Mouse (Mus musculus) olfactory bulb, adult 2 months (tissue): ENCODE data around the gene Acvrl1. TPM values are rescaled to one million over a fixed set of nuclear protein-coding genes. Genes with fewer than 3 reads are reported as not detected.

ENCODE experiments used
- H3K27ac ChIP-seq: fragments of 200-500 bp; 2 replicates; pipeline ENCODE4 v1.5.1; 2012; ENCODE audit warnings: low read depth, low read length; ENCODE audit not compliant: insufficient read depth
- H3K4me1 ChIP-seq: fragments of 200-500 bp; 2 replicates; pipeline ENCODE4 v1.6.1; 2012; ENCODE audit warnings: low read length; ENCODE audit not compliant: control insufficient read depth, insufficient read depth
- H3K4me3 ChIP-seq: fragments of 200-500 bp; 2 replicates; pipeline ENCODE4 v1.5.1; 2012; ENCODE audit warnings: mild to moderate bottlenecking, low read depth, low read length, moderate library complexity; ENCODE audit not compliant: insufficient read depth
- CTCF ChIP-seq: fragments of 200-500 bp; IDR thresholded peaks from 2 replicates; pipeline ENCODE4 v1.5.1; 2012; ENCODE audit warnings: low read depth, mild to moderate bottlenecking, low read length, moderate library complexity; ENCODE audit not compliant: insufficient read depth
- POLR2A ChIP-seq: fragments of 200-500 bp; IDR thresholded peaks from 2 replicates; pipeline ENCODE4 v1.6.1; 2012; ENCODE audit warnings: mild to moderate bottlenecking, low read depth, low read length, moderate library complexity; ENCODE audit not compliant: insufficient read depth
- WGBS: fragments of 180-500 bp; shearing (Covaris S2); methylation state at CpG from one replicate; pipeline ENCODE4 v1.1.7; 2018; 5-methylcytosine and 5-hydroxymethylcytosine counted together
- polyA plus RNA-seq: library from polyadenylated mRNA; stranded (reverse); fragments of >200 nt; gene quantifications from 2 replicates; pipeline ENCODE4 v1.2.4, GENCODE M21; 2012; ENCODE audit warnings: low replicate concordance; ENCODE audit not compliant: missing spikeins, insufficient read depth, insufficient read length

The Acvrl1 gene
- polyA plus RNA-seq, 1 experiment: not detected

DNA sequence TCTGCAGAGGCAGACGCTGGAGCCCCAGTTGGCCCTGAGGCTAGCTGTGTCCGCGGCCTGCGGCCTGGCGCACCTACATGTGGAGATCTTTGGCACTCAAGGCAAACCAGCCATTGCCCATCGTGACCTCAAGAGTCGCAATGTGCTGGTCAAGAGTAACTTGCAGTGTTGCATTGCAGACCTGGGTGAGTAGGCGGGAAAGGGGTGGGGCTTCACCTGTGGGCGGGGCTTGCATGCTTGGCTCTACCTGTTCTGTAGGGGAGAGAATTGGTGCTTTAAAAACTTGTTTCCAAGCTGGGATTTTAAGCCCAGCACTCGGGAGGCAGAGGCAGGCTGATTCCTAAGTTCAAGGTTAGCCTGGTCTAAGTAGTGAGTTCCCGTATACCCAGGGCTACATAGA is 9.1 kb downstream of the Acvrl1 start:
- Histone ChIP-seq H3K4me1 (peaks cover 10% of the 10 kb centered on the region), H3K4me3 (no peak overlapping the region), H3K27ac (no peak overlapping the region)
- TF ChIP-seq CTCF: no peak
- TF ChIP-seq POLR2A: no peak
- 86% methylated on average over 11 of the region's 11 CpGs for WGBS

DNA sequence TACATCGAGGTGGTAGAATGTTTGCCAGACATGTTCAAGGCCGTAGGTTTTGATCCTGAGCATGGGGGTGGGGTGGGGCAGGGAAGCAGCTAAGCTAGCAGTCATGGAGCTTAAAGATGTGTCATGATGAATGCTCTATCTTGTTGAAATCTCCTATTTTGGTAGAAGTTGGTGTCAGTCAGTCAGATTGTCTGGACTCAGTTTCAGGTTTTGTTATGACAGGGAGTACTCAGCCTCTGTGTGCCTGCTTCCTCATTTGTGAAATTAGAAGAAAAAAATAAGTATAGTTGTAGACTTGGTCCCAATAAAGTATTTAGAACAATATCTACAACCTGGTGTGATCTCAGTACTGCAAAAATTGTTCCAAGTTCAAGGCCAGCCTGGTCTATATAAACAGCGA is 10.4 kb downstream of the Acvrl1 start:
- 86% methylated on average over 3 of the region's 3 CpGs for WGBS
- TF ChIP-seq CTCF (no peak), POLR2A (no peak)
- no peak overlapping the region for H3K4me3 ChIP-seq
- peaks cover 20% of the 10 kb centered on the region for H3K4me1 ChIP-seq
- H3K27ac ChIP-seq: no peak overlapping the region

DNA sequence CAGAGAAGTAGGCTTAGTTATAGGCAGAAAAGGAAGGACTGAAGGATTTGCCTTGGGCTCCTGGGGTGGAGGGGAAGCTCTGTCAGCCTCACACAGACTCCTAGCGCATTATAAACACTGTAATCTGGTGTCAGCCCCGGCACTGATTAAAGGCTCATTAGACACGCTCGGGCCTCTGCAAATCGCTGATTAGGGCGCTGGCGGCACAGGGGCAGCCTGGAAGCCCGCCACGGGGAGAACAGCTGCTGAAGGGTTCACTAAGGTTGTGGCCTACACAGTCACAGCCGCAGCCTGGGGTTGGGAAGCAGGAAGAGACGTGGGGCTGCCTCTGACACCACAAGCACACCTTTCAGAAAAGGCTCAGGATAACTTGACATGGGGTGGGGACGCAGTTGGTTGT is 11.6 kb downstream of the Acvrl1 start:
- peaks cover 21% of the 10 kb centered on the region for H3K4me1 ChIP-seq
- no peak overlapping the region for H3K4me3 ChIP-seq
- TF ChIP-seq POLR2A (no peak), CTCF (no peak)
- no peak overlapping the region for H3K27ac ChIP-seq
- 15% methylated on average over 12 of the region's 12 CpGs for WGBS

DNA sequence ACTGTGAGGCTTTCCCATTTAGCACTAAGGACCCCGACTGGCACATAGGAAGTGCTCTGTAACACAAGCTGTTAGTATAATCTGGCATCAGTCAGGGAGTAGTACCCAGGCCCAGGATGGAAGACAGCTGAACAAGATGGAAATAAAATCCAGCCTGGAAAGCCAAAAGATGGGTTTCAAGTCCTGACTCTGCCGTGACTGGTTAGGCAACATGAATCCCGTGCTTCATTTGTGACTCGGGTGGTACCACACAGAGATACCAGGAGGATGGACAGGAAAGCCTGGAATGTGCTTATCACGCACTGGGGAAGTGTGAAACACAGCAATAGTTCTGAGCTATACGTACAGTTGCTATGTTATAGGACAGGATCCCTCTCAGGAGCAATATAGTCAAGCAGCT is 12.3 kb downstream of the Acvrl1 start:
- TF ChIP-seq POLR2A (no peak), CTCF (no peak)
- WGBS: 75% methylated on average over 6 of the region's 6 CpGs
- Histone ChIP-seq H3K27ac (no peak overlapping the region), H3K4me1 (peaks cover 28% of the 10 kb centered on the region), H3K4me3 (no peak overlapping the region)

DNA sequence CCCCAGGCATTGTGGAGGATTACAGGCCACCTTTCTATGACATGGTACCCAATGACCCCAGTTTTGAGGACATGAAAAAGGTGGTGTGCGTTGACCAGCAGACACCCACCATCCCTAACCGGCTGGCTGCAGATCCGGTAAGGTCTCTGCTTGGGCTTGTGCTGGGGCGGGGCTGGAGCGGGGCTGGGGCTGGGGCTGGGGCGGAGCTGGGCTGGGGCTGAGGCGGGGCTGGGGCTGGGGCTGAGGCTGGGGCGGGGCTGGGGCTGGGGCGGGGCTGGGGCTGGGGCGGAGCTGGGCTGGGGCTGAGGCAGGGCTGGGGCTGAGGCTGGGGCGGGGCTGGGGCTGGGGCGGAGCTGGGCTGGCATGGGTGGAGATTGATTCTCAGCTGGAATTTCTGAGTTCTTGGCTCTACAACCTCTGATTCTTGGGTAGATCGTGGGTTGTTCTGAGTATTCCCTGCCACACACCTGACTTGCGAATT is 12.8 kb downstream of the Acvrl1 start:
- H3K4me3 ChIP-seq: no peak overlapping the region
- no peak for TF ChIP-seq CTCF
- TF ChIP-seq POLR2A: no peak
- H3K27ac ChIP-seq: no peak overlapping the region
- H3K4me1 ChIP-seq: peaks cover 33% of the 10 kb centered on the region
- 37% methylated on average over 9 of the region's 14 CpGs for WGBS

DNA sequence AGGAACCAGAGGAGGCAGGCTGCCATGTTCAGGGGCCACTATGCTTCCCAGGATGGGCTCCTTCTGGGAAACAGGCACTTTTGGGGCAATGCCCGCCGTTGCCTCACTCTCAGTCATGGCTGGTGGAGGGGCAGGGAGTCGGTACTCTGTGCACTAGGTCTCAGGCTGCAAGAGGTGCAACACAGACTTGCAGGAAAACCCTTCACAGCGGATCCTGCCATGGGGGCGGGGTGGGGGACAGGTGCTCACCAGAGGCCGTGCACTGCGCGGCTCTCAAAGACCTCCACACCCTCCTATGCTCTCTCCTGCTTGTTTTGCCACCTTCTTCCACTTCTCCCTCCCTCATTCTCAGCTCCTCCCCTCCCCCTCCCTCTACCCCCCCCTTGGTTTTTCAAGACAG is 14.3 kb downstream of the Acvrl1 start:
- peaks cover 38% of the 10 kb centered on the region for H3K4me1 ChIP-seq
- no peak overlapping the region for H3K27ac ChIP-seq
- WGBS: 82% methylated on average over 8 of the region's 8 CpGs
- TF ChIP-seq POLR2A (no peak), CTCF (no peak)
- no peak overlapping the region for H3K4me3 ChIP-seq

DNA sequence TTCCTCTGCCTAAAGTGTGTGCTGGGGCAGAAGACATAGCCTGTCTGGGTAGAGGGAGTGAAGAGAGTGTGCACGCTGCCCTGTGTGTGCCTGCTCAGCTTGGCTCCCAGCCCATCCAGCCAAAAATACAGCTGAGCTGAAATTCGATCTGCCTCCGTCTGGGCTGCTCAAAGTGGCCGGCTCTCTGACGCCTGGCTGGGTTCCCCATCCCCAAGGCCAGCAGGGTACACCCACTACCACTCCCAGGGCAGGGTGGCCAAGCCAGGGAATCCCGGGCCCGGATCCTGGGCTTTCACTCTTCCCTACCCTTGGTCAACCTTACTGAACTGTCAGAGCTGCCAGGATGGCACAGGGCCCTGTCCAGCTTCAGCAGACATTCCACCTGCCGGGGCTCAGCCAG is 15.2 kb downstream of the Acvrl1 start:
- H3K4me3 ChIP-seq: no peak overlapping the region
- no peak overlapping the region for H3K27ac ChIP-seq
- peaks cover 38% of the 10 kb centered on the region for H3K4me1 ChIP-seq
- no peak for TF ChIP-seq POLR2A
- no peak for TF ChIP-seq CTCF
- 29% methylated on average over 8 of the region's 8 CpGs for WGBS

DNA sequence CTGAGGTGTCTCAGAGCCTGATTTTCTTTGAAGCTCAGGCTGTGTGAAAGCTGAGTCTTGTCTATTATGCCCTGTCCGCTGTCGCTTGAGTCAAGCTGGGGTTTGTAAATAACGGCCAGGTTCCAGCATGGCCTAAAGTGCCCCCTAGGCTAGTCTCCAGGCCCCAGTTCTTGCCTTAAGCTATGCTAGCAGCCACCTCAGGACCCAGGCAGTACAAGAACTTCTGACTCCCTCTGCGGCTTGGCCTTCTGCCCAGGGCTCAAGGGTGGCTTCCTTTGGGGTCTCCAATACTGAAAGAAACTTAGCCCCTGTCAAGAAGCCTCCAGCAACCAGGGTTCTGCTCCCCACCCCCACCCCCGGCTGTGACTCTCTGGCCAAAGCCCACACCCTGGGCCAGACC is 15.9 kb downstream of the Acvrl1 start:
- Histone ChIP-seq H3K4me1 (peaks cover 38% of the 10 kb centered on the region), H3K4me3 (no peak overlapping the region), H3K27ac (no peak overlapping the region)
- 92% methylated on average over 5 of the region's 5 CpGs for WGBS
- TF ChIP-seq POLR2A (no peak), CTCF (no peak)

DNA sequence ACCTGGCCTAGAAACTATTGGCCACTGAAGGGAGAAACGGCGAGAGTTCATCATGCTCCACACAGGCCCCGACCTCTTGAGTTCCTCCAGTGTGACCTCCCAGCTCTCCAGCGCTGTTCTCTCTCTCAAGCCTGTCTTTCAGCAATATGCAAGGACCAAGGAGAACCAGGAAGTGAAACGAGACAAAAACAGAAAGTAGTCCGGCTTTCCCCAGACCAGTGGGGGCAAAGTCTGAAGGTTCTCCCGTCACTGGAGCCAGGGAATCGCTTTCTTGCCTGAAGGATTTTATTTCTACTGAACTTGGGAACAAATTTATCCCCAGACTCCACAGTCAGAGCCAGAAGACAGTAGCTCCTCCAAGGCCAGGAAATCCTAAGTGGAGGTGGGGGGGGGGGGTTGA is 16.5 kb downstream of the Acvrl1 start:
- Histone ChIP-seq H3K4me3 (no peak overlapping the region), H3K4me1 (peaks cover 32% of the 10 kb centered on the region), H3K27ac (no peak overlapping the region)
- TF ChIP-seq CTCF (no peak), POLR2A (no peak)
- WGBS: 83% methylated on average over 8 of the region's 8 CpGs
